In the genomic region with DNA sequence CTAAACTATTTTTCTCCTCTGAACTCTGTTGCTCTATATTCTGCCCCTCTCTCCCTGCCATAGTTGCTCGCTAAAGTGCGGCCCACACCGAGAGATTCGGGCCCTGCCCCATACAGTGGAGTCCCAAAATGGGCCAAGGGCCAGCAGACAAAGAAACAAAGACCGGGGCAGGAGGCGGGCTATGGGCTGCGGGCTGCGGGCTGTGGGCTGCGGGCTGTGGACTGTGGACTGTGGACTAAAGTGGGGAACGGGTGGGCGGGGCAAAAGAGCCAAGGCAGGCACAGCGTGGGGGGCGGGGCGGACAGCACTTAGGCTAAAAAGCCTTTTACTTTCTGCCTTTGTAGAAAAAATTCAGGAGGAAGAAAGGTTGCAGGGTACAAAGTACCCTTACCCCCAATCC, we compare ENCODE assay signal across 16 mouse cellular contexts. TPM values are rescaled to one million over a fixed set of nuclear protein-coding genes. Genes with fewer than 3 reads are reported as not detected.
DNase-seq lines count a peak whose midpoint lies in the region; ATAC-seq and TF ChIP-seq lines count a peak whose summit lies in the region.
"Had no signal": no experiment of that assay in that cellular context is flagged by ENCODE, and none has a peak within 500 bp of the region (broad histone marks: within the 10 kb centered on the region; RNA-seq: fewer than 3 reads in every experiment).

No protein-coding gene starts in this region.

- peak; percentile 53 for DNase-seq in forebrain, embryonic 11.5 days (ENCODE audit: low spot score)
- DNase-seq in kidney, postnatal 25 days: peak; percentile 87 to 92
- no peak for DNase-seq in thymus, postnatal 36 days
- no peak for DNase-seq in right cerebral cortex, postnatal 36 days (ENCODE audit: low spot score in 2 of 2)
- DNase-seq in cerebellum, adult 2 months: no peak
- DNase-seq: adrenal gland, adult 8-10 months; cerebellum, adult 11 months; lung, postnatal 10 days; thymus, adult 18-20 months had no signal

- 65% methylated on average over 14 of the region's 14 CpGs for WGBS in forebrain, embryonic 11.5 days
- 55% methylated on average over 14 of the region's 14 CpGs for WGBS in forebrain, embryonic 15.5 days
- WGBS in forebrain, embryonic 16.5 days: 41% methylated on average over 14 of the region's 14 CpGs
- 50% methylated on average over 14 of the region's 14 CpGs for WGBS in liver, embryonic 15.5 days (ENCODE audit: insufficient replicate concordance)
- 49% methylated on average over 14 of the region's 14 CpGs for WGBS in cerebellum, adult 2 months

- H3K27ac ChIP-seq in forebrain, embryonic 11.5 days (ENCODE audit: low read depth, low read length): no peak overlapping the region
- no peak overlapping the region for H3K27ac ChIP-seq in forebrain, embryonic 15.5 days (replicated peaks)
- H3K27ac ChIP-seq in forebrain, embryonic 16.5 days (ENCODE audit: low read length): no peak overlapping the region
- peak overlapping the region; percentile 39; the same call in 1 of the 2 replicates for H3K27ac ChIP-seq in liver, embryonic 15.5 days (replicated peaks)
- H3K27ac ChIP-seq in cerebellum, adult 2 months (ENCODE audit: insufficient read depth, low read length): no peak overlapping the region
- H3K27ac ChIP-seq: hindbrain, postnatal 0 days had no signal

- H3K4me3 ChIP-seq in forebrain, embryonic 11.5 days (ENCODE audit: low read depth, low read length): no peak overlapping the region
- H3K4me3 ChIP-seq in forebrain, embryonic 15.5 days: no peak overlapping the region
- H3K4me3 ChIP-seq in forebrain, embryonic 16.5 days (replicated peaks; ENCODE audit: low read length): no peak overlapping the region
- H3K4me3 ChIP-seq in liver, embryonic 15.5 days (replicated peaks): no peak overlapping the region
- H3K4me3 ChIP-seq in cerebellum, adult 2 months (replicated peaks; ENCODE audit: insufficient read depth, low read depth, low read length): no peak overlapping the region

- H3K36me3 ChIP-seq in forebrain, embryonic 11.5 days (ENCODE audit: control insufficient read depth, insufficient read depth, low read length): no peaks in the 10 kb centered on the region
- H3K36me3 ChIP-seq in forebrain, embryonic 15.5 days: no peaks in the 10 kb centered on the region
- H3K36me3 ChIP-seq in forebrain, embryonic 16.5 days (ENCODE audit: control insufficient read depth, insufficient read depth): no peaks in the 10 kb centered on the region
- no peaks in the 10 kb centered on the region for H3K36me3 ChIP-seq in liver, embryonic 15.5 days (replicated peaks)

- H3K4me2 ChIP-seq in forebrain, embryonic 11.5 days (ENCODE audit: low read depth, low read length, severe bottlenecking): no peak overlapping the region
- H3K4me2 ChIP-seq in forebrain, embryonic 15.5 days (replicated peaks): no peak overlapping the region
- H3K4me2 ChIP-seq in forebrain, embryonic 16.5 days (ENCODE audit: low read length): no peak overlapping the region
- H3K4me2 ChIP-seq in liver, embryonic 15.5 days: no peak overlapping the region

- no peak for TF ChIP-seq CTCF in cerebellum, adult 2 months (IDR thresholded peaks at IDR 0.05; ENCODE audit: borderline replicate concordance, insufficient read depth, low read depth, low read length)

- H3K27me3 ChIP-seq in forebrain, embryonic 11.5 days (ENCODE audit: control insufficient read depth, insufficient read depth, low read length): no peaks in the 10 kb centered on the region
- no peaks in the 10 kb centered on the region for H3K27me3 ChIP-seq in forebrain, embryonic 15.5 days
- no peaks in the 10 kb centered on the region for H3K27me3 ChIP-seq in forebrain, embryonic 16.5 days (replicated peaks; ENCODE audit: control insufficient read depth, insufficient read depth, low read length)
- 0 out of 2 replicates have a peak, but pooled peaks cover under 1% of the 10 kb centered on the region for H3K27me3 ChIP-seq in liver, embryonic 15.5 days
- H3K27me3 ChIP-seq in cerebellum, adult 2 months (ENCODE audit: control insufficient read depth, insufficient read depth, low read length): no peaks in the 10 kb centered on the region

- no peaks in the 10 kb centered on the region for H3K4me1 ChIP-seq in forebrain, embryonic 11.5 days (replicated peaks; ENCODE audit: control insufficient read depth, insufficient read depth, low read length)
- H3K4me1 ChIP-seq in forebrain, embryonic 15.5 days: no peaks in the 10 kb centered on the region
- no peaks in the 10 kb centered on the region for H3K4me1 ChIP-seq in forebrain, embryonic 16.5 days (replicated peaks; ENCODE audit: control insufficient read depth, insufficient read depth, low read length)
- H3K4me1 ChIP-seq in liver, embryonic 15.5 days (replicated peaks): 0 out of 2 replicates have a peak, but pooled peaks cover 6% of the 10 kb centered on the region
- H3K4me1 ChIP-seq in cerebellum, adult 2 months (ENCODE audit: control insufficient read depth, insufficient read depth, low read length): no peaks in the 10 kb centered on the region

- H3K9me3 ChIP-seq in forebrain, embryonic 11.5 days (ENCODE audit: control insufficient read depth, low read length): no peaks in the 10 kb centered on the region
- H3K9me3 ChIP-seq in forebrain, embryonic 15.5 days: no peaks in the 10 kb centered on the region
- no peaks in the 10 kb centered on the region for H3K9me3 ChIP-seq in forebrain, embryonic 16.5 days (ENCODE audit: control insufficient read depth, low read length)
- no peaks in the 10 kb centered on the region for H3K9me3 ChIP-seq in liver, embryonic 15.5 days (replicated peaks)

- no peak overlapping the region for H3K9ac ChIP-seq in forebrain, embryonic 11.5 days (ENCODE audit: low read length)
- no peak overlapping the region for H3K9ac ChIP-seq in forebrain, embryonic 15.5 days (replicated peaks)
- H3K9ac ChIP-seq in forebrain, embryonic 16.5 days (replicated peaks; ENCODE audit: low read depth, low read length): no peak overlapping the region
- no peak overlapping the region for H3K9ac ChIP-seq in liver, embryonic 15.5 days

- ATAC-seq in forebrain, embryonic 11.5 days (replicated peaks; ENCODE audit: low FRiP score): no peak
- no peak for ATAC-seq in forebrain, embryonic 15.5 days (replicated peaks)
- ATAC-seq in forebrain, embryonic 16.5 days: 0 out of 2 replicates have a peak, but pooled peaks have one; percentile 31
- peak; percentile 71 for ATAC-seq in liver, embryonic 15.5 days (ENCODE audit: insufficient read depth)
- ATAC-seq: hindbrain, postnatal 0 days had no signal

- TF ChIP-seq POLR2A in cerebellum, adult 2 months (IDR thresholded peaks at IDR 0.05; ENCODE audit: borderline replicate concordance, insufficient read depth, low read length): no peak

RNA-seq across cellular contexts. Expression of a gene that starts 6.2 kb away (rescaled TPM):
- polyA plus RNA-seq in forebrain, embryonic 11.5 days (2014; fragmentation: Nextera tagmentation; extraction: Ambion mirVana): not detected in 2 replicates
- polyA plus RNA-seq in forebrain, embryonic 15.5 days (2015; fragmentation: Nextera tagmentation; extraction: Ambion mirVana): not detected in 2 replicates
- not detected in 2 replicates for polyA plus RNA-seq in forebrain, embryonic 16.5 days (2015; fragmentation: Nextera tagmentation; extraction: Ambion mirVana)
- polyA plus RNA-seq in liver, embryonic 15.5 days (2015; fragmentation: Nextera tagmentation; extraction: Ambion mirVana): 0.17 and 0.25 TPM in 2 replicates
- polyA plus RNA-seq in cerebellum, adult 2 months (2012; rRNA removed): not detected in 2 replicates
- polyA plus RNA-seq: heart, embryonic 14.5 days; hindbrain, postnatal 0 days; midbrain, postnatal 0 days; spleen, adult 2 months had no signal

RNA-seq across cellular contexts. Expression of a gene that starts 6.2 kb away (rescaled TPM):
- polyA plus RNA-seq in forebrain, embryonic 11.5 days (2014; fragmentation: Nextera tagmentation; extraction: Ambion mirVana): not detected in 2 replicates
- not detected in 2 replicates for polyA plus RNA-seq in forebrain, embryonic 15.5 days (2015; fragmentation: Nextera tagmentation; extraction: Ambion mirVana)
- not detected in 2 replicates for polyA plus RNA-seq in forebrain, embryonic 16.5 days (2015; fragmentation: Nextera tagmentation; extraction: Ambion mirVana)
- not detected in 2 replicates for polyA plus RNA-seq in liver, embryonic 15.5 days (2015; fragmentation: Nextera tagmentation; extraction: Ambion mirVana)
- polyA plus RNA-seq in cerebellum, adult 2 months (2012; rRNA removed): not detected in 2 replicates
- polyA plus RNA-seq: heart, embryonic 14.5 days; hindbrain, postnatal 0 days; midbrain, postnatal 0 days; spleen, adult 2 months had no signal

RNA-seq across cellular contexts. Expression of a gene that starts 12.0 kb away (rescaled TPM):
- polyA plus RNA-seq in forebrain, embryonic 11.5 days (2014; fragmentation: Nextera tagmentation; extraction: Ambion mirVana): not detected in 2 replicates
- not detected in 2 replicates for polyA plus RNA-seq in forebrain, embryonic 15.5 days (2015; fragmentation: Nextera tagmentation; extraction: Ambion mirVana)
- not detected in 2 replicates for polyA plus RNA-seq in forebrain, embryonic 16.5 days (2015; fragmentation: Nextera tagmentation; extraction: Ambion mirVana)
- polyA plus RNA-seq in liver, embryonic 15.5 days (2015; fragmentation: Nextera tagmentation; extraction: Ambion mirVana): not detected in 2 replicates
- polyA plus RNA-seq in cerebellum, adult 2 months (2012; rRNA removed): 0.13 and 0.15 TPM in 2 replicates
- polyA plus RNA-seq: heart, embryonic 14.5 days; midbrain, postnatal 0 days had no signal

RNA-seq across cellular contexts. Expression of a gene that starts 17.6 kb away (rescaled TPM):
- not detected in 2 replicates for polyA plus RNA-seq in forebrain, embryonic 11.5 days (2014; fragmentation: Nextera tagmentation; extraction: Ambion mirVana)
- polyA plus RNA-seq in forebrain, embryonic 15.5 days (2015; fragmentation: Nextera tagmentation; extraction: Ambion mirVana): not detected in 2 replicates
- polyA plus RNA-seq in forebrain, embryonic 16.5 days (2015; fragmentation: Nextera tagmentation; extraction: Ambion mirVana): not detected in 2 replicates
- not detected in 2 replicates for polyA plus RNA-seq in liver, embryonic 15.5 days (2015; fragmentation: Nextera tagmentation; extraction: Ambion mirVana)
- not detected in 2 replicates for polyA plus RNA-seq in cerebellum, adult 2 months (2012; rRNA removed)
- polyA plus RNA-seq: heart, embryonic 14.5 days; hindbrain, postnatal 0 days; midbrain, postnatal 0 days; spleen, adult 2 months had no signal

RNA-seq across cellular contexts. Expression of a gene that starts 42.8 kb away (rescaled TPM):
- 3.2 and 3.9 TPM in 2 replicates for polyA plus RNA-seq in forebrain, embryonic 11.5 days (2014; fragmentation: Nextera tagmentation; extraction: Ambion mirVana)
- polyA plus RNA-seq in forebrain, embryonic 15.5 days (2015; fragmentation: Nextera tagmentation; extraction: Ambion mirVana): 2.8 and 5.4 TPM in 2 replicates
- polyA plus RNA-seq in forebrain, embryonic 16.5 days (2015; fragmentation: Nextera tagmentation; extraction: Ambion mirVana): 3.1 and 3.8 TPM in 2 replicates
- 8.9 and 9.7 TPM in 2 replicates for polyA plus RNA-seq in liver, embryonic 15.5 days (2015; fragmentation: Nextera tagmentation; extraction: Ambion mirVana)
- 50.3 and 50.5 TPM in 2 replicates for polyA plus RNA-seq in cerebellum, adult 2 months (2012; rRNA removed)

Comparison
In these comparisons a context has a peak if more than half of its experiments do, and no peak if none do; other contexts are left out.
1. ATAC-seq: peak in forebrain, embryonic 16.5 days (single experiment) and liver, embryonic 15.5 days (single experiment); none in forebrain, embryonic 11.5 days (single experiment) and forebrain, embryonic 15.5 days (single experiment).
2. DNase-seq: peak in forebrain, embryonic 11.5 days (single experiment) and kidney, postnatal 25 days (2 of 2); none in thymus, postnatal 36 days (0 of 2), right cerebral cortex, postnatal 36 days (0 of 2) and cerebellum, adult 2 months (0 of 2).